Mouse (Mus musculus) myocyte (in vitro differentiated cells): Measurements from ENCODE around the gene Pou3f4. TPM values are rescaled to one million over a fixed set of nuclear protein-coding genes. Genes with fewer than 3 reads are reported as not detected.

Experiments used
- H3K27me3 ChIP-seq: one replicate; pipeline ENCODE4 v1.6.1; 2011; ENCODE audit not compliant: control insufficient read depth, insufficient read depth, insufficient read length
- H3K36me3 ChIP-seq: one replicate; pipeline ENCODE4 v1.6.1; 2011; ENCODE audit not compliant: control insufficient read depth, insufficient read depth
- H3K4me2 ChIP-seq: one replicate; pipeline ENCODE4 v1.6.1; 2011; ENCODE audit warnings: low read depth, control low read depth
- H3K4me3 ChIP-seq: one replicate; pipeline ENCODE4 v1.5.1; 2011; ENCODE audit warnings: mild to moderate bottlenecking, control low read depth, moderate library complexity
- H3K79me2 ChIP-seq: one replicate; pipeline ENCODE4 v1.6.1; 2011; ENCODE audit not compliant: control insufficient read depth, insufficient read depth
- H3ac ChIP-seq: one replicate; pipeline ENCODE4 v1.6.1; 2011; ENCODE audit not compliant: control insufficient read depth, insufficient read length
- CEBPB ChIP-seq: IDR thresholded peaks from 2 replicates; pipeline ENCODE4 v1.6.1; 2011; ENCODE audit warnings: mild to moderate bottlenecking, moderate library complexity; ENCODE audit not compliant: poor library complexity, insufficient read depth, severe bottlenecking
- E2F4 ChIP-seq: IDR thresholded peaks from one replicate; pipeline ENCODE4 v1.6.1; 2011; ENCODE audit warnings: mild to moderate bottlenecking, control low read depth, moderate library complexity; ENCODE audit not compliant: insufficient read depth
- MAX ChIP-seq: IDR thresholded peaks from one replicate; pipeline ENCODE4 v1.6.1; 2011; ENCODE audit warnings: low read depth, mild to moderate bottlenecking, control low read depth
- MYOD1 ChIP-seq, 3 experiments: IDR thresholded peaks; one replicate each; pipeline ENCODE4 v1.6.1; 2011; ENCODE audit warnings: control low read depth in 2 of 3, low read depth in 2 of 3, mild to moderate bottlenecking in 2 of 3, moderate library complexity in 1 of 3; ENCODE audit not compliant: insufficient read length in 2 of 3, control insufficient read depth in 1 of 3
- MYOG ChIP-seq, 3 experiments: IDR thresholded peaks; one replicate each; pipeline ENCODE4 v1.6.1; 2011; ENCODE audit warnings: control low read depth in 2 of 3, low read depth in 2 of 3, mild to moderate bottlenecking in 2 of 3; ENCODE audit not compliant: insufficient read length in 2 of 3, control insufficient read depth in 1 of 3, insufficient read depth in 1 of 3
- POLR2A ChIP-seq: IDR thresholded peaks from one replicate; pipeline ENCODE4 v1.6.1; 2011; ENCODE audit warnings: low read depth, mild to moderate bottlenecking, control low read depth, moderate library complexity; ENCODE audit not compliant: insufficient read length
- POLR2AphosphoS2 ChIP-seq: IDR thresholded peaks from one replicate; pipeline ENCODE4 v1.6.1; 2011; ENCODE audit warnings: low read depth, control low read depth; ENCODE audit not compliant: insufficient read length
- REST ChIP-seq: IDR thresholded peaks from one replicate; pipeline ENCODE4 v1.6.1; 2011; ENCODE audit warnings: mild to moderate bottlenecking, control low read depth, moderate library complexity; ENCODE audit not compliant: insufficient read depth, insufficient read length
- SRF ChIP-seq: IDR thresholded peaks from one replicate; pipeline ENCODE4 v1.6.1; 2011; ENCODE audit warnings: low read depth; ENCODE audit not compliant: control insufficient read depth, insufficient read length
- TCF12 ChIP-seq: IDR thresholded peaks from one replicate; pipeline ENCODE4 v1.6.1; 2011; ENCODE audit warnings: mild to moderate bottlenecking, control low read depth; ENCODE audit not compliant: poor library complexity, insufficient read depth, severe bottlenecking
- TCF3 ChIP-seq: IDR thresholded peaks from one replicate; pipeline ENCODE4 v1.6.1; 2011; ENCODE audit warnings: low read depth, control low read depth; ENCODE audit not compliant: insufficient read length
- USF1 ChIP-seq: IDR thresholded peaks from one replicate; pipeline ENCODE4 v1.6.1; 2011; ENCODE audit warnings: low read depth, mild to moderate bottlenecking, control low read depth, moderate library complexity
- polyA plus RNA-seq: library from polyadenylated mRNA; unstranded; fragments of >200 nt; fragmentation: generic; extraction: Trizol; gene quantifications from one replicate; pipeline ENCODE4 v1.2.1, GENCODE M21; 2012; ENCODE audit warnings: missing spikeins

Gene Pou3f4
- polyA plus RNA-seq, 1 experiment, result not detected

- no peak overlapping the region for H3ac ChIP-seq
- no peak overlapping the region for H3K4me2 ChIP-seq
Observed at GRCm38 (mm10) chrX:110810753-110811506, 3.1 kb upstream of the Pou3f4 start.

GRCm38 (mm10) chrX:110812071-110812470 is 2.0 kb upstream of the Pou3f4 start:
- TF ChIP-seq USF1, result no peak
- Histone ChIP-seq H3K27me3 (no peaks in the 10 kb centered on the region), H3K4me3 (no peak overlapping the region), H3K79me2 (no peaks in the 10 kb centered on the region), H3ac (no peak overlapping the region), H3K4me2 (no peak overlapping the region), H3K36me3 (no peaks in the 10 kb centered on the region)

More at GRCm38 (mm10) chrX:110810753-110811506, 3.1 kb upstream of the Pou3f4 start:
- H3K4me3 ChIP-seq, result no peak overlapping the region
- TF ChIP-seq MAX, result no peak
- H3K79me2 ChIP-seq, result no peaks in the 10 kb centered on the region
- no peaks in the 10 kb centered on the region for H3K27me3 ChIP-seq
- no peaks in the 10 kb centered on the region for H3K36me3 ChIP-seq

GRCm38 (mm10) chrX:110813401-110813800 is 679 bp upstream of the Pou3f4 start:
- Histone ChIP-seq H3K27me3 (no peaks in the 10 kb centered on the region), H3K4me3 (no peak overlapping the region), H3ac (no peak overlapping the region), H3K79me2 (no peaks in the 10 kb centered on the region), H3K4me2 (no peak overlapping the region), H3K36me3 (no peaks in the 10 kb centered on the region)
- no peak for TF ChIP-seq POLR2A
- TF ChIP-seq POLR2AphosphoS2, result no peak
- TF ChIP-seq USF1, result no peak
- no peak for TF ChIP-seq MYOD1 (IDR thresholded peaks at IDR 0.05; ENCODE audit: control insufficient read depth in 1 of 3, insufficient read length in 2 of 3, low read depth in 2 of 3)
- TF ChIP-seq E2F4, result no peak
- no peak for TF ChIP-seq SRF

- Histone ChIP-seq H3K36me3 (no peaks in the 10 kb centered on the region), H3K27me3 (no peaks in the 10 kb centered on the region), H3K4me3 (no peak overlapping the region), H3K4me2 (no peak overlapping the region), H3ac (no peak overlapping the region), H3K79me2 (no peaks in the 10 kb centered on the region)
- TF ChIP-seq TCF12 (no peak), MAX (no peak), MYOG (IDR thresholded peaks at IDR 0.05; ENCODE audit: control insufficient read depth in 1 of 3, insufficient read depth in 1 of 3, insufficient read length in 2 of 3, low read depth in 2 of 3) (no peak), POLR2A (no peak), USF1 (no peak)
Observed at GRCm38 (mm10) chrX:110814592-110815548, 790 bp downstream of the Pou3f4 start.

- TF ChIP-seq POLR2AphosphoS2 (no peak), SRF (no peak)
- H3K4me3 ChIP-seq, result no peak overlapping the region
- no peaks in the 10 kb centered on the region for H3K27me3 ChIP-seq
- no peak overlapping the region for H3K4me2 ChIP-seq
- no peaks in the 10 kb centered on the region for H3K36me3 ChIP-seq
- H3K79me2 ChIP-seq, result no peaks in the 10 kb centered on the region
- H3ac ChIP-seq, result no peak overlapping the region
Observed at GRCm38 (mm10) chrX:110815549-110815930, 1.5 kb downstream of the Pou3f4 start.

- no peak overlapping the region for H3ac ChIP-seq
- no peaks in the 10 kb centered on the region for H3K27me3 ChIP-seq
- H3K79me2 ChIP-seq, result no peaks in the 10 kb centered on the region
- no peak overlapping the region for H3K4me3 ChIP-seq
- no peaks in the 10 kb centered on the region for H3K36me3 ChIP-seq
- no peak overlapping the region for H3K4me2 ChIP-seq
- TF ChIP-seq SRF (no peak), TCF3 (no peak), MYOD1 (IDR thresholded peaks at IDR 0.05; ENCODE audit: control insufficient read depth in 1 of 3, insufficient read length in 2 of 3, low read depth in 2 of 3) (no peak), E2F4 (no peak), MYOG (IDR thresholded peaks at IDR 0.05; ENCODE audit: control insufficient read depth in 1 of 3, insufficient read depth in 1 of 3, insufficient read length in 2 of 3, low read depth in 2 of 3) (no peak), MAX (no peak), TCF12 (no peak), CEBPB (no peak), POLR2A (no peak), USF1 (no peak), REST (no peak), POLR2AphosphoS2 (no peak)
Observed at GRCm38 (mm10) chrX:110816609-110817008, 2.5 kb downstream of the Pou3f4 start.
